Mouse (Mus musculus) adrenal gland, adult (tissue): ENCODE measurements around the gene Lmnb2.

Experiments used
- DNase-seq, 2 experiments: peaks; one replicate each; pipeline ENCODE4 v3.0.0; 2022 to 2023; ENCODE audit warnings: low spot score in 1 of 2; ENCODE audit not compliant: inconsistent age in 2 of 2

Gene Lmnb2

GRCm38 (mm10) chr10:80857848-80858247 is 60.2 kb downstream of the Lmnb2 start:
- DNase-seq: no peak

GRCm38 (mm10) chr10:80857386-80857785 is 60.7 kb downstream of the Lmnb2 start:
- no peak for DNase-seq

GRCm38 (mm10) chr10:80856908-80857307 is 61.1 kb downstream of the Lmnb2 start:
- no peak for DNase-seq

GRCm38 (mm10) chr10:80856267-80856666 is 61.8 kb downstream of the Lmnb2 start:
- DNase-seq: no peak

GRCm38 (mm10) chr10:80855749-80856073 is 62.3 kb downstream of the Lmnb2 start:
- peak in 1 of 2 experiments; percentile 53 for DNase-seq

GRCm38 (mm10) chr10:80854913-80855748 is 62.9 kb downstream of the Lmnb2 start, which contains the start of the genes Lsm7 and Sppl2b:
Gene Lsm7 (minus strand): TSS chr10:80855209.
Gene Sppl2b (plus strand): TSS chr10:80855275.
- DNase-seq: peak; percentile 98 to 99
